Mouse (Mus musculus): ENCODE measurements around the gene Mpp2. TPM values are rescaled to one million over a fixed set of nuclear protein-coding genes. Genes with fewer than 3 reads are reported as not detected.

The Mpp2 gene
- polyA plus RNA-seq, 1 experiment from 2014 or later = 3.9 TPM

DNA sequence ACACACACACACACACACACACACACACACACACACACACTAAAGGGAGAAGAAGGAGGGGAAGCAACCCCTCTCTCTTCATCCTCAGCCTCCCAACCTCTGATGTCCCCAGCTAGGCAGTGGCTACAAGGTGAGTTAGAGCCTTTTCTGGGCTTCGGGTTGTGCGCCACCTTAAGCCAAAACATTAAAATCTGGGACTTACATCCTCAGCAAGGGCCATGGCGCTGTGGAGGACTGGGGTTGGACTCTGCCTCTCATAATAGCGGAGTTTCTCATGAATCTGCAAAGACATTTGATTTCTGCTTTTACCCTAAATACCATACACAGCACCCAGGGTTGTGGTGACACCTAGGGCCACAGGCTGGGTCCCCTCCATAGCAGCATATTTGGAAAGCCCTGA lies 63.4 kb downstream of the Mpp2 start:
- no peak overlapping the region for H3K4me2 ChIP-seq (replicated peaks; ENCODE audit: low read depth, low read length)
- DNase-seq (ENCODE audit: low spot score) (no peak), ATAC-seq (no peak)
- no peak overlapping the region for H3K4me3 ChIP-seq (ENCODE audit: low read depth, low read length)
- H3K9ac ChIP-seq (replicated peaks; ENCODE audit: low read depth) = no peak overlapping the region
- H3K27ac ChIP-seq (ENCODE audit: low read length) = no peak overlapping the region
- H3K9me3 ChIP-seq (ENCODE audit: low read length) = no peaks in the 10 kb centered on the region
- TF ChIP-seq CTCF (IDR thresholded peaks at IDR 0.05) = no peak
- no peak for TF ChIP-seq EP300 (IDR thresholded peaks at IDR 0.05)
- no peaks in the 10 kb centered on the region for H3K36me3 ChIP-seq (ENCODE audit: insufficient read depth, low read length)
- H3K4me1 ChIP-seq (ENCODE audit: insufficient read depth, low read depth, low read length) = no peaks in the 10 kb centered on the region
- H3K27me3 ChIP-seq (replicated peaks; ENCODE audit: insufficient read depth, low read length) = no peaks in the 10 kb centered on the region
- WGBS = 94% methylated on average over 4 of the region's 4 CpGs

GRCm38 (mm10) chr11:102024084-102024758 lies 64.1 kb downstream of the Mpp2 start:
- no peak overlapping the region for H3K4me2 ChIP-seq (replicated peaks; ENCODE audit: low read depth, low read length)
- H3K9me3 ChIP-seq (ENCODE audit: low read length) = no peaks in the 10 kb centered on the region
- H3K4me3 ChIP-seq (ENCODE audit: low read depth, low read length) = no peak overlapping the region
- WGBS = 91% methylated on average over 6 of the region's 6 CpGs
- no peak for TF ChIP-seq EP300 (IDR thresholded peaks at IDR 0.05)
- no peak for TF ChIP-seq CTCF (IDR thresholded peaks at IDR 0.05)
- no peak for DNase-seq (ENCODE audit: low spot score)
- no peaks in the 10 kb centered on the region for H3K36me3 ChIP-seq (ENCODE audit: insufficient read depth, low read length)
- H3K27ac ChIP-seq (ENCODE audit: low read length) = no peak overlapping the region
- H3K9ac ChIP-seq (replicated peaks; ENCODE audit: low read depth) = no peak overlapping the region
- H3K4me1 ChIP-seq (ENCODE audit: insufficient read depth, low read depth, low read length) = no peaks in the 10 kb centered on the region
- H3K27me3 ChIP-seq (replicated peaks; ENCODE audit: insufficient read depth, low read length) = no peaks in the 10 kb centered on the region
- ATAC-seq = no peak

DNA sequence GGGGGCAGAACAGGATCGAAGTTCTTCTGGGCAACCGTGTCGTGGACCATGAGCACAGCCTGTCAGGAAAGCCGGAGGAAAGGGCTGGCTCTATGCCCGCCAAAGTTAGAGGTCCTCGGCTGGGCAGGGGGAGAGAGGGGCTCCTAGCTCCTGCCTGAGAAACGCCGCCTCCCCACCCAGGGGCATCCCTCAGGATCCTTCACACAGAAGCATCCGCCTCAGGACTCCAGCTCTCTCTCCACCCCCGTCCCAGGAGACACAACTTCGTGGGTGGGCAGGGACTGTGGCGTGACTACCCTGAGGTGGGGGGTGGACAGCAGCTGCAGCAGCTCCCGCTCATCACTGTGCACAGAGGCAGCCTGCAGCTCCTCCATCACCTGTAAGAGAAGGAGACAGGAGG lies 64.9 kb downstream of the Mpp2 start:
- TF ChIP-seq CTCF (IDR thresholded peaks at IDR 0.05) (no peak), EP300 (IDR thresholded peaks at IDR 0.05) (no peak)
- Histone ChIP-seq H3K27me3 (replicated peaks; ENCODE audit: insufficient read depth, low read length) (no peaks in the 10 kb centered on the region), H3K4me3 (ENCODE audit: low read depth, low read length) (no peak overlapping the region), H3K4me2 (replicated peaks; ENCODE audit: low read depth, low read length) (no peak overlapping the region), H3K4me1 (ENCODE audit: insufficient read depth, low read depth, low read length) (no peaks in the 10 kb centered on the region), H3K27ac (ENCODE audit: low read length) (no peak overlapping the region), H3K36me3 (ENCODE audit: insufficient read depth, low read length) (no peaks in the 10 kb centered on the region), H3K9ac (replicated peaks; ENCODE audit: low read depth) (no peak overlapping the region), H3K9me3 (ENCODE audit: low read length) (no peaks in the 10 kb centered on the region)
- ATAC-seq (no peak), DNase-seq (ENCODE audit: low spot score) (no peak)
- 77% methylated on average over 13 of the region's 13 CpGs for WGBS

GRCm38 (mm10) chr11:102021196-102021595 lies 67.1 kb downstream of the Mpp2 start:
- WGBS = 81% methylated on average over 5 of the region's 5 CpGs

DNA sequence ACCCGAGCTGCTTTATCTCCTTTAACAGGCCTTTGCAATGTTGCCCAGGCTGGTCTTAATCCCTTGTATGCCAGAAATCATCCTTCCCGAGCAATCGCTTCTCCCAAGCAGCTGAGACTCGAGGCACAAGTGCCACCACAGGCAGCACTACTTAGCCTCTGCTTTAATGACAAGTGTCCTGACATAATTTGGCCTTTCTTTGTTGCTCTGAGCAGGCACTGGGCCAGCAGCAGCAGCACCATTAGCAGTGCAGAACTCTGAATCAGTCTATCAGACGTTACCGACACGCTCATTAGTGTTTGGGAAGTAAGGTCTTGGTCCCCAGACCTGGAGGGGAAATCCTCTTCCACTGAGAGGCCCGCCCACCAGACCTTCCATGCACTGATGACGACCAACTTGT lies 68.6 kb downstream of the Mpp2 start:
- H3K4me3 ChIP-seq (ENCODE audit: low read depth, low read length) = no peak overlapping the region
- H3K27ac ChIP-seq (ENCODE audit: low read length) = no peak overlapping the region
- H3K9ac ChIP-seq (replicated peaks; ENCODE audit: low read depth) = no peak overlapping the region
- TF ChIP-seq EP300 (IDR thresholded peaks at IDR 0.05) (no peak), CTCF (IDR thresholded peaks at IDR 0.05) (no peak)
- no peaks in the 10 kb centered on the region for H3K27me3 ChIP-seq (replicated peaks; ENCODE audit: insufficient read depth, low read length)
- no peaks in the 10 kb centered on the region for H3K9me3 ChIP-seq (ENCODE audit: low read length)
- H3K4me1 ChIP-seq (ENCODE audit: insufficient read depth, low read depth, low read length) = no peaks in the 10 kb centered on the region
- ATAC-seq (no peak), DNase-seq (ENCODE audit: low spot score) (no peak)
- no peak overlapping the region for H3K4me2 ChIP-seq (replicated peaks; ENCODE audit: low read depth, low read length)
- H3K36me3 ChIP-seq (ENCODE audit: insufficient read depth, low read length) = no peaks in the 10 kb centered on the region
- WGBS = 74% methylated on average over 9 of the region's 9 CpGs

More at GRCm38 (mm10) chr11:102021196-102021595, 67.1 kb downstream of the Mpp2 start:
- Histone ChIP-seq H3K9ac (replicated peaks; ENCODE audit: low read depth) (no peak overlapping the region), H3K27ac (ENCODE audit: low read length) (no peak overlapping the region), H3K4me3 (ENCODE audit: low read depth, low read length) (no peak overlapping the region), H3K4me1 (ENCODE audit: insufficient read depth, low read depth, low read length) (no peaks in the 10 kb centered on the region), H3K9me3 (ENCODE audit: low read length) (no peaks in the 10 kb centered on the region), H3K4me2 (replicated peaks; ENCODE audit: low read depth, low read length) (no peak overlapping the region), H3K27me3 (replicated peaks; ENCODE audit: insufficient read depth, low read length) (no peaks in the 10 kb centered on the region), H3K36me3 (ENCODE audit: insufficient read depth, low read length) (no peaks in the 10 kb centered on the region)
- DNase-seq (ENCODE audit: low spot score) = no peak
- TF ChIP-seq EP300 (IDR thresholded peaks at IDR 0.05) (no peak), CTCF (IDR thresholded peaks at IDR 0.05) (no peak)
- ATAC-seq = no peak

DNA sequence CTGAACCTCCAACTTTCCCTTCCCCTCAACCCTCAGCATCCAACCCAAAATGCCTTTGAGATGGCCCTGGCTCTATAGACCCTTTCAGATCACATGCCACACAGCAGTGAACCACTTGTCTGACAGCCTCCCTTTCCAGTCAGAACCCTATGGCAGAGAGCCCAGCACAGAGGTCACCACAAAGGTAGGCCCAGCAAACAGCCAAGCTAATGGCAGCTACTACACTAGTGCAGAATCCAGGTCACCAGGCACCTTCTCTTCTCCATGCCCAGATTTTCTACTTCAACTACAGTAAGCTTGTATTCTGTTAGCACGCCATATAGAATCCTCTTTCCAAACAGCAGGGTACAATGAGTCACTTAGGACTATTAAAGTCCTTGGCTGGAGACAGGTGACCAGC lies 72.2 kb downstream of the Mpp2 start:
- WGBS = 85% methylated on average over 1 of the region's 1 CpGs
- H3K27ac ChIP-seq (ENCODE audit: low read length) = no peak overlapping the region
- no peaks in the 10 kb centered on the region for H3K9me3 ChIP-seq (ENCODE audit: low read length)
- H3K27me3 ChIP-seq (replicated peaks; ENCODE audit: insufficient read depth, low read length) = no peaks in the 10 kb centered on the region
- no peaks in the 10 kb centered on the region for H3K36me3 ChIP-seq (ENCODE audit: insufficient read depth, low read length)
- no peak overlapping the region for H3K4me3 ChIP-seq (ENCODE audit: low read depth, low read length)
- TF ChIP-seq CTCF (IDR thresholded peaks at IDR 0.05) (no peak), EP300 (IDR thresholded peaks at IDR 0.05) (no peak)
- DNase-seq (ENCODE audit: low spot score) (no peak), ATAC-seq (no peak)
- no peak overlapping the region for H3K4me2 ChIP-seq (replicated peaks; ENCODE audit: low read depth, low read length)
- no peaks in the 10 kb centered on the region for H3K4me1 ChIP-seq (ENCODE audit: insufficient read depth, low read depth, low read length)
- H3K9ac ChIP-seq (replicated peaks; ENCODE audit: low read depth) = no peak overlapping the region

GRCm38 (mm10) chr11:102015472-102015871 lies 72.8 kb downstream of the Mpp2 start:
- Histone ChIP-seq H3K27ac (ENCODE audit: low read length) (no peak overlapping the region), H3K4me3 (ENCODE audit: low read depth, low read length) (no peak overlapping the region), H3K36me3 (ENCODE audit: insufficient read depth, low read length) (no peaks in the 10 kb centered on the region), H3K4me2 (replicated peaks; ENCODE audit: low read depth, low read length) (no peak overlapping the region), H3K4me1 (ENCODE audit: insufficient read depth, low read depth, low read length) (no peaks in the 10 kb centered on the region), H3K9me3 (ENCODE audit: low read length) (no peaks in the 10 kb centered on the region), H3K27me3 (replicated peaks; ENCODE audit: insufficient read depth, low read length) (no peaks in the 10 kb centered on the region), H3K9ac (replicated peaks; ENCODE audit: low read depth) (no peak overlapping the region)
- WGBS = 72% methylated on average over 6 of the region's 6 CpGs
- ATAC-seq (no peak), DNase-seq (ENCODE audit: low spot score) (no peak)
- TF ChIP-seq EP300 (IDR thresholded peaks at IDR 0.05) = no peak
- no peak for TF ChIP-seq CTCF (IDR thresholded peaks at IDR 0.05)

Data from lung, postnatal 0 days (tissue).